Mouse (Mus musculus) erythroblast, adult 5-6 weeks (primary cell): ENCODE measurements around the gene A830018L16Rik. TPM values are rescaled to one million over a fixed set of nuclear protein-coding genes. Genes with fewer than 3 reads are reported as not detected.
"Not testable (repeated sequence)": the region's sequence is repeated elsewhere in the genome, so short reads cannot be mapped to it uniquely, and the experiment has no call there.

Experiments
- ATAC-seq: replicated peaks from 2 replicates; pipeline ENCODE4 v1.8.0; 2016; ENCODE audit warnings: moderate number of reproducible peaks, mild to moderate bottlenecking, moderate TSS enrichment, inconsistent platforms; ENCODE audit not compliant: poor library complexity, low FRiP score, severe bottlenecking
- total RNA-seq, 2 experiments: library from RNA; stranded (forward) in 1 of 2; stranded (reverse) in 1 of 2; fragments of 150-400 nt in 1 of 2; fragments of 200-764, 138-1000 nt in 1 of 2; gene quantifications; 2 replicates each; pipeline versions ENCODE4 v1.2.3 to v1.2.4; 2015 to 2017; ENCODE audit warnings: low replicate concordance in 2 of 2

The A830018L16Rik gene
- total RNA-seq, 2 experiments from 2014 or later = 0.26 TPM; not detected in 1

DNA sequence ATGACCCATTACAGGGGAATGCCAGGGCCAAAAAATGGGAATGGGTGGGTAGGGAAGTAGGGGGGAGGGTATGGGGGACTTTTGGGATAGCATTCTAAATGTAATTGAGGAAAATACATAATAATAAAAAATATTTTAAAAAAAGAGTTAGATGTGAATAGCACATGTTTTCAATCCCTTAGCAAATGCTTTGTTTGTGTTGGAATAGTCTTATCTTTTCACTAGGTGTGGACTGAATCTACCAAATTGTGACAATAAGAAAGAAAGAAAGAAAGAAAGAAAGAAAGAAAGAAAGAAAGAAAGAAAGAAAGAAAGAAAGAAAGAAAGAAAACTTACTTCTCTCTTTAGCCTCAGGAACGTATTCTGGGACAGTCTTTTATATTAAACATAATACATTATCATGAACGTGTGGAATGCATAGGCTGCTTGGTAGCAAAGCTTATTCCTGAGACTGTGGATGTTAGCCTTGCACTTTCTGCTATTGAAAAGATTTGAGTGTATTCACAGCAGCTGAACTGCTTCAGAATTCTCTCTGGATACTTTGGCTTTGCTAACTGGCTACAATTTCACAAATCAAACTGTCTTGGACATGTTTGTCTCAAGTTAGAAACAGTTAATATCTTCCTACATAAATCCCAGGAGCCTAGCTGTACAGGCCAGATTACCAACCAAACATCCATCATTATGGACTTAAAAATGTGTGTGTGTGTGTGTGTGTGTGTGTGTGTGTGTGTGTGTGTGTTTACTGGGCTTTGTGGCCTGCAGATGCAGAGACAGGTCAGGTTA lies 545.7 kb downstream of the A830018L16Rik start:
- no peak for ATAC-seq

GRCm38 (mm10) chr1:11982590-11983136 lies 568.8 kb downstream of the A830018L16Rik start:
- no peak for ATAC-seq

DNA sequence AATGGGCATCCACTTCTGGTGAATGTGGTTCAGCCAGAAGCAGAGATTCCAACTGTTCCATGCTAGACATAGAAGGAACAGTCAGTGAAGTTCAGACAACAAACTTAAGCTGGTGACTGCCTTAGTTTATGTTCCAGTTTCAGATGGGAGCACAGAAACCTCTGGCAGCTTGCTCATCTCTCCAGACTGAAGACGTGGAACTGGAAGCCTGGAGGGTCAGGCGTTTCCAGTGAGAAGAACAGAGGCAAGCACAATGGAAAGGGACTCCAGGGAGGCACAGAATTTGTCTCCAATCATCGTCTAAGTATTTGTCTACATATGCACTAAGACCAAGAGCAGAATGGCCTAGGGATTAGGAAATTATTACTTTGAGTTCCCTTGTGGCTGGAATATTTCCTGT lies 576.1 kb downstream of the A830018L16Rik start:
- ATAC-seq = no peak

- no peak for ATAC-seq
Observed at GRCm38 (mm10) chr1:11996297-11996878, 582.5 kb downstream of the A830018L16Rik start.

DNA sequence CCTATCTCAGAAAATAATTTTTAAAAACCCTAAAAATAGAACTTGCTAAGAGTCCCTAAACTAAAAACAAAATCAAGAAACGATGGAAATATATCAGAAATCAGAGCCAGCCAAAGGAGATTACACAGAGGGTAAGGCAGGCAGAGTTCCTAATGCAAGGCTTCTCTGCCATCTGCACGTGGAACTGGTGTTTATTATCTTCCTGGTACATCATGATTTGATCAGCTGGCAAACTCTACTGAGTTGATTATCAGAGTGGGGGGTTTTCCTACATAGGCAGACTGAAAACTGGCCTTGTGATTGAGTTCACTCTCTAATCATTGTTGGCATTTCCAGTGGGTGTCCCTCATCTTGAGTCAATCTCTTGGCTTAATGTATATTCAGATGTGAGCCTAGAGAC lies 583.7 kb downstream of the A830018L16Rik start:
- ATAC-seq = no peak

- no peak for ATAC-seq
Observed at GRCm38 (mm10) chr1:12000557-12000956, 586.7 kb downstream of the A830018L16Rik start.

GRCm38 (mm10) chr1:12008789-12009550 lies 595.1 kb downstream of the A830018L16Rik start:
- ATAC-seq = no peak

DNA sequence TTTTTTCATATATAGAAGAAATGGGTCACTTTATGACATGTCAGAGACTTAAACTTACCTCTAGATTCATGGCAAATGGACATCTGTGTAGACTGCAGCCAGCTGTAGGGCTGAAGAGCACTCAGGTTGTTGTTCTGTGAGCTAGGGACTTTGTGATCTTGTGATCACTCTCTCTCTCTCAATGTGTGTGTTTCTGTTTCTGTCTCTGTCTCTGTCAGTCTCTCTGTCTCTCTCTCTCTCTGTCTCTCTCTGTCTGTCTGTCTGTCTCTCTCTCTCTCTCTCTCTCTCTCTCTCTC lies 595.6 kb downstream of the A830018L16Rik start:
- no peak for ATAC-seq

DNA sequence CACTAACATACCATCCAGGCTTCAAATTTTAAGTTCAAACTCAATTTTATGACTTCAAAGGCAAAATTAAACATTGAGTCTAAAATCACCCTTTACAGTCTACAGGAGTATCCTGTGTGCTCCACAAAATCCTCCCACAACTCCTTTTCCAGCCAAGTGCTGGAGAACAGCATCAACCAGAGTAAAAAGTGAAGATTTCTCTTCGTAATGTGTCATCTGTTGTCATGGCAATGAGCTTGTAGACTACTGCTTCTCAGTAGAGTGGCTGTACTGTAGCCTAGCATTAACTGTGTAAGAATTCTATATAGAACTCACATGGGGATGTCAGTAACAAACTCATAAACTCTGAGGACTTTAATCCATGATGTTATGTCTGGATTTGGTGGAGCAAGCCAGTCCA lies 596.7 kb downstream of the A830018L16Rik start:
- ATAC-seq = no peak

DNA sequence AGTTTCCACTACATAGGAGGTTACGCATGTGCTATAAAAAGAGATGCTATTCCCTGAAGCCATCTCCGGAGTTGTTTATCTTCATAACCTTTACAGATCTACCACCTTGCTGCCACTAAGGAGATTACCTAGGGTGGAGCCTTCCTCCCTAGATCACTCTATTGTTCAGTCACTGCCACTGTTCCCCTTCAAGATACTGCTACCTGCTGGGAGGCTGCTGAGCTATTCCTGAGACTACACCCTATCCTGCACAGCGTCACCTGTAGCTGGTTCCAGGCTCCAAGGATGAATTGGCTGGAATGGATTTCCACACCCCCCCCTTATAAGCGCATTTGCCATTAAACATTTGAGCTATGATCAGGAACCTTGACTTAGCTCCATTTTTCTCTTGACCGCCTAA lies 606.7 kb downstream of the A830018L16Rik start:
- not testable (repeated sequence) for ATAC-seq
